Mouse (Mus musculus): ENCODE data around the gene Atp8a2. TPM values are rescaled to one million over a fixed set of nuclear protein-coding genes. Genes with fewer than 3 reads are reported as not detected.

Atp8a2 gene
- polyA plus RNA-seq, 1 experiment from 2014 or later, result 10.3 TPM

DNA sequence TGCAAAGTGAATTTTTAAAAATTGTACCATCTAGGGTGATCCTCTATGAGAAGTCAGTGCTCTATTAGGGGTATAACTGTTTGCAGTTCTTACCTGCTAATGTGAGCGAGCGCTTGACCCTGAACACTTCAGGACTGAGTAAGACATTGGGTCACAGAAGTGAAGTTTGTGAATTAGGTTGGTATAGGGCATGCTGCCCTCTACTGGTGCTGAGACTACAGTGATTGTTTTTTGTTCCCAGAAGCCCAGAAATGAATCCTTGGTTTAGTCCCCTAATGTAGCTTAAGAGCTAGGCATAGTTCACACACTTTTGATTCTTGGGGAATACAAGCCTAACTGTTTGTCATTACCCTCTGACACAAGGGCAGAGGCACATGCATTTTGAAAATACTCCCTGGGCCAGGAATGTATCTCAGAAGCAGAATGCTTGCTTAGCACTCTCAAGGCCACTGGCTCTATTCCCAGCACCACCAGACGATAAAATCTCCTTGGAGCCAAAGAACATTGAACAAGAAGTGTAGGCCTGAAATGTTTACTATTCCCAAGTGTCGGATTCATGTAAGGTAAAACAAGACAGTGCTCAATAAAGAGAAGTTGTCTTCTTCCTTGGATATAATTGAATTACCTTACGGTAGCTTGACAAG lies 592.9 kb downstream of the Atp8a2 start:
- WGBS, result 67% methylated on average over 5 of the region's 5 CpGs
- no peaks in the 10 kb centered on the region for H3K36me3 ChIP-seq (ENCODE audit: control insufficient read depth, insufficient read depth, low read length)
- ATAC-seq (ENCODE audit: low FRiP score), result no peak
- peak; percentile 39 for DNase-seq (ENCODE audit: low spot score)
- H3K4me1 ChIP-seq (replicated peaks; ENCODE audit: control insufficient read depth, insufficient read depth, low read length), result no peaks in the 10 kb centered on the region
- H3K4me3 ChIP-seq (ENCODE audit: low read depth, low read length), result no peak overlapping the region
- no peak overlapping the region for H3K9ac ChIP-seq (ENCODE audit: low read depth, low read length)
- H3K27me3 ChIP-seq (ENCODE audit: control insufficient read depth, insufficient read depth, low read length), result no peaks in the 10 kb centered on the region
- H3K4me2 ChIP-seq (replicated peaks; ENCODE audit: low read depth, low read length), result no peak overlapping the region
- H3K9me3 ChIP-seq (ENCODE audit: control insufficient read depth, low read length), result no peaks in the 10 kb centered on the region
- no peak overlapping the region for H3K27ac ChIP-seq (ENCODE audit: low read depth, low read length)

DNA sequence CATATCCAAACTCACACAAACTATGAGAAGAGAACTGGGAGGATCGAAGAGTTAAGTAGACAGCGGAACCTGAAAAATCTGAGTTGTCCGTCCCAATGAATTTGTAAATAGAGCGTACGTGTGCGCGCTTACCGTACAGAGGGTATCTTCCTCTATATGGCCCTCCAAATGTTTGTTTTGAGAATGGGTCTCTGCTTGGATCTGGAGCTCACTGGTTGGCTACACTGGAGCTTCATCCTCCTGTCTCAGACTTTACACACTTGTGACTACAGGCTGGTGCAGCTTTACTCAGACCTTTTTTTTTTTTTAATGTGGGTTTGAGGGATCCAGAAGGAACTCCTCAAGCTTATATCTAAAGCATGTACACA lies 598.7 kb downstream of the Atp8a2 start:
- H3K9ac ChIP-seq (ENCODE audit: low read depth, low read length), result peak overlapping the region; percentile 76
- peak overlapping the region; percentile 89 for H3K4me3 ChIP-seq (ENCODE audit: low read depth, low read length)
- H3K4me1 ChIP-seq (replicated peaks; ENCODE audit: control insufficient read depth, insufficient read depth, low read length), result 0 out of 2 replicates have a peak, but pooled peaks cover 2% of the 10 kb centered on the region
- no peaks in the 10 kb centered on the region for H3K9me3 ChIP-seq (ENCODE audit: control insufficient read depth, low read length)
- no peaks in the 10 kb centered on the region for H3K27me3 ChIP-seq (ENCODE audit: control insufficient read depth, insufficient read depth, low read length)
- peak; percentile 67 for ATAC-seq (ENCODE audit: low FRiP score)
- no peaks in the 10 kb centered on the region for H3K36me3 ChIP-seq (ENCODE audit: control insufficient read depth, insufficient read depth, low read length)
- 5% methylated on average over 8 of the region's 8 CpGs for WGBS
- H3K27ac ChIP-seq (ENCODE audit: low read depth, low read length), result no peak overlapping the region
- peak overlapping the region; percentile 37 for H3K4me2 ChIP-seq (replicated peaks; ENCODE audit: low read depth, low read length)
- DNase-seq (ENCODE audit: low spot score), result no peak

DNA sequence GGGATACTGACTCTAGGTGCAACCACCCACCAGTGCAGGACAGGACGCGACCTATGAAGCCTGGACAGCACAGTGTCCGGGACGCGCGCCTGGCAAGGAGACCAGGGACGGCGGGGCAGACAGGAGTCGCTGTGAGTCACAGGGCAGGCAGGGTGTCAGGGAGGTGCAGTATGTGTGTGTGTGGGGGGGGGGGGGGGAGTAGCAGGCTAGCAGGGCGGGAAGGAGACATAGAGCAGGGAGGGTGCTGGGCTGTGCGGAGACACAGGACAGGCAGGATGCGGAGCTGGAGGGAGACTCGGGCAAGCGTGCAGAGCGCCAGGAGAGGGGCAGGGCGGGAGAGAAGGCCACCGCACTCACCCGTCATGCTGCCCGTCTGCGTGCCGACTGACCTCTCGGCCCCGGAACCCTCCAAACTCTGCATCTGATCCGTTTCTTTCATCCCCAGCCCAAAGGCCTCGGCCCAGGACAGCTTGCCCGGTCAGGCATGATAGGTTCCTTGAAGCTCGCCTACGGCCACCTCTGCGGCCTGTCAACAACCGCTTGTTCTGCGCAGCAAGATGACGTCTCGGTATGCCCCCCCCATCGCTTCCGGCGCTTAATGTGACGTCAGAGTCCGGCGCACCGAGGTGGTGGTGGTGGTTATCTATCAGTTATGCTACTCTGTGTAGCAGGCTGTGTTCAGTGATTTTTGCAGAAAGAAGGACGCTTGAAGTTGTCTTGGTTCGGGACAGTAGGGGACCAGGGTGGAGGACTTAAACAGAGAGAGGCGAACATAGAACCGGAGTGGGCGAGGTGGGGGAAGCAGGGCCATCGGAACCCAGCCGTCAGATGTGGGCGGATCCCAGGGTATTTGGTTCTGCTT lies 599.4 kb downstream of the Atp8a2 start, which contains the start of gene Cdadc1:
Cdadc1 (minus strand) TSS at position 562 of the 862 bp plus-strand sequence.
- Histone ChIP-seq H3K4me2 (replicated peaks; ENCODE audit: low read depth, low read length) (peak within 1 kb of the TSS; percentile 96), H3K4me3 (ENCODE audit: low read depth, low read length) (peak within 1 kb of the TSS; percentile 89), H3K4me1 (replicated peaks; ENCODE audit: control insufficient read depth, insufficient read depth, low read length) (0 out of 2 replicates have a peak, but pooled peaks cover 2% of the 10 kb centered on the region), H3K9ac (ENCODE audit: low read depth, low read length) (peak within 1 kb of the TSS; percentile 76), H3K27me3 (ENCODE audit: control insufficient read depth, insufficient read depth, low read length) (no peaks in the 10 kb centered on the region), H3K27ac (ENCODE audit: low read depth, low read length) (peak within 1 kb of the TSS; percentile 51), H3K9me3 (ENCODE audit: control insufficient read depth, low read length) (no peaks in the 10 kb centered on the region), H3K36me3 (ENCODE audit: control insufficient read depth, insufficient read depth, low read length) (no peaks in the 10 kb centered on the region)
- peak; percentile 91 for ATAC-seq (ENCODE audit: low FRiP score)
- peak; percentile 98 for DNase-seq (ENCODE audit: low spot score)
- under 1% methylated on average over 46 of the region's 48 CpGs for WGBS

DNA sequence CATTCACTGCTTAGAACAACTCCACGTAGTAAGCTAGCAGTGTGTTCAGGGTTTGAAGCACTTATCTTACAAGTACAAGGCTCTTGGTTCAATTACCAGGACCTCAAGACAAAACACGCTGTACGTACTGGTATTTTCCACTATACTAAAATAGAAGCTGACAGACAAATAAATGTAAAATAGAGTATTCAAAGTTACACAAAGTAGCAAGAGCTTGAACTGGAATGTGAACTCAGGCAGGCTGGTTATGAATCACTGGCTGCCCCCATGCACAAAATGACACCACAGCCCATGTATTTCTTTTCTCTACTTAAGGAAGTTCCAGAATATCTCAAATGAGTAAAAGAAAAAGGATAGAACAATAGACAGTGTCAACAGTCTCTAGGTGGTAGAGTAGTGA lies 602.0 kb downstream of the Atp8a2 start:
- 96% methylated on average over 3 of the region's 3 CpGs for WGBS
- 0 out of 2 replicates have a peak, but pooled peaks cover 2% of the 10 kb centered on the region for H3K4me1 ChIP-seq (replicated peaks; ENCODE audit: control insufficient read depth, insufficient read depth, low read length)
- ATAC-seq (ENCODE audit: low FRiP score) (no peak), DNase-seq (ENCODE audit: low spot score) (no peak)
- no peaks in the 10 kb centered on the region for H3K27me3 ChIP-seq (ENCODE audit: control insufficient read depth, insufficient read depth, low read length)
- no peak overlapping the region for H3K9ac ChIP-seq (ENCODE audit: low read depth, low read length)
- H3K4me2 ChIP-seq (replicated peaks; ENCODE audit: low read depth, low read length), result no peak overlapping the region
- H3K27ac ChIP-seq (ENCODE audit: low read depth, low read length), result no peak overlapping the region
- H3K9me3 ChIP-seq (ENCODE audit: control insufficient read depth, low read length), result no peaks in the 10 kb centered on the region
- H3K36me3 ChIP-seq (ENCODE audit: control insufficient read depth, insufficient read depth, low read length), result no peaks in the 10 kb centered on the region
- H3K4me3 ChIP-seq (ENCODE audit: low read depth, low read length), result no peak overlapping the region

DNA sequence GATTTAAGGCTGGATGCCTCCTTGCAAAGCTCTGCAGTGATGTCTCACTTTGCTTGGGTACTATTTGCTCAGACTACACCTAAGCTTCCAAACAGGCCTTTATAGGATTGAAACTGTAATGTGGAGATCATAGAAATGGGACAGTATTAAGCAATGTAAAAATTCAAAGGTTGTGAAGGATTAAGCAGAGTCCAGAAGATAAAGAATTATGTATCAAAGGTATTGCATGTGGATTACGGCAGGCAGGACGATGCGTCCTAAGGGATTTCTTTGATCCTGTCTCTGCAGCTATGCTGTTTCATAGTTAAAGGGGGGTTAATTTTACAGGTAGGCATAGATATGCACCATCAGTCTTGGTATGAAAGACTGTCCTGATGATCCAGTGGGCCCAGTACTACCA lies 604.4 kb downstream of the Atp8a2 start:
- Histone ChIP-seq H3K36me3 (ENCODE audit: control insufficient read depth, insufficient read depth, low read length) (0 out of 2 replicates have a peak, but pooled peaks cover 5% of the 10 kb centered on the region), H3K27me3 (ENCODE audit: control insufficient read depth, insufficient read depth, low read length) (no peaks in the 10 kb centered on the region), H3K9me3 (ENCODE audit: control insufficient read depth, low read length) (no peaks in the 10 kb centered on the region), H3K4me1 (replicated peaks; ENCODE audit: control insufficient read depth, insufficient read depth, low read length) (0 out of 2 replicates have a peak, but pooled peaks cover 2% of the 10 kb centered on the region), H3K4me2 (replicated peaks; ENCODE audit: low read depth, low read length) (no peak overlapping the region), H3K9ac (ENCODE audit: low read depth, low read length) (no peak overlapping the region), H3K27ac (ENCODE audit: low read depth, low read length) (no peak overlapping the region), H3K4me3 (ENCODE audit: low read depth, low read length) (no peak overlapping the region)
- DNase-seq (ENCODE audit: low spot score), result no peak
- no peak for ATAC-seq (ENCODE audit: low FRiP score)
- WGBS, result 97% methylated on average over 3 of the region's 3 CpGs

DNA sequence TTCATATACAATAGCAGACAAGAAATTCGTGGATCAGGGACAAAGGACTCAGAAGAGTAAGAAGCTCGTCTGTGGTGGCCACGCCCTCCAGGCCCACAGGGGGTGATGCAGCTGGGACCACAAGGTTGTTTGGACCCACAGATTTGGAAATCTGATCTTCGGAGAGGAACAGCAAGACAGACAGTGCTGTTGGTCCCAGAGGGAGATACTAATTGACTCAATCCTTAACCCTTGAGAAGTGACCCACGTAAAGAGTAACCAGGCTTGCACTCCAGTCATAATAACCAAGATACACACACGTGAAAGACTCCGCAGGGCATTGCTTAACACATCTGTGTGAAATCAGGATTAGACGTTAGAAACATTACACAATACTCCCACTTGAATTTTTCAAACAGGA lies 605.1 kb downstream of the Atp8a2 start:
- ATAC-seq (ENCODE audit: low FRiP score), result no peak
- Histone ChIP-seq H3K9ac (ENCODE audit: low read depth, low read length) (no peak overlapping the region), H3K27me3 (ENCODE audit: control insufficient read depth, insufficient read depth, low read length) (no peaks in the 10 kb centered on the region), H3K4me1 (replicated peaks; ENCODE audit: control insufficient read depth, insufficient read depth, low read length) (no peaks in the 10 kb centered on the region), H3K4me2 (replicated peaks; ENCODE audit: low read depth, low read length) (no peak overlapping the region), H3K4me3 (ENCODE audit: low read depth, low read length) (no peak overlapping the region), H3K27ac (ENCODE audit: low read depth, low read length) (no peak overlapping the region), H3K36me3 (ENCODE audit: control insufficient read depth, insufficient read depth, low read length) (0 out of 2 replicates have a peak, but pooled peaks cover 5% of the 10 kb centered on the region), H3K9me3 (ENCODE audit: control insufficient read depth, low read length) (no peaks in the 10 kb centered on the region)
- 66% methylated on average over 8 of the region's 8 CpGs for WGBS
- DNase-seq (ENCODE audit: low spot score), result no peak

DNA sequence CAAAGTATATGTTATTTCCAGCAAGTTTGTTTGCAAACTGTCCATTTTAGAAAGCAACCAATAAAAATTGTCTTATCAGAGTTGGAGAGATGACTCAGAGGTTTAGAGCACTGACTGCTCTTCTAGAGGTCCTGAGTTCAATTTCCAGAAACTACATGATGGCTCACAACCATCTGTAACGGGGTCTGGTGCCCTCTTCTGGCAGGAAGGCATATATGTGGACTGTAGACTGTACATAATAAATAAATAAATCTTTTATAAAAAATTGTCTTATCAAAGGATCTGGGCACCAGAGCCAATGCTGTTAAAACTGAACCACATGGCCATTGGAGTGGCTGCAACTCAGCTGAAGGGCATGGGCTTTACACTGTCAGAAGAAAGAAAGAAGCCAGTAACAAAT lies 606.4 kb downstream of the Atp8a2 start:
- Histone ChIP-seq H3K4me3 (ENCODE audit: low read depth, low read length) (no peak overlapping the region), H3K36me3 (ENCODE audit: control insufficient read depth, insufficient read depth, low read length) (peaks cover 5% of the 10 kb centered on the region; the same call in 1 of the 2 replicates), H3K4me2 (replicated peaks; ENCODE audit: low read depth, low read length) (no peak overlapping the region), H3K9ac (ENCODE audit: low read depth, low read length) (no peak overlapping the region), H3K27me3 (ENCODE audit: control insufficient read depth, insufficient read depth, low read length) (no peaks in the 10 kb centered on the region), H3K9me3 (ENCODE audit: control insufficient read depth, low read length) (no peaks in the 10 kb centered on the region), H3K27ac (ENCODE audit: low read depth, low read length) (no peak overlapping the region), H3K4me1 (replicated peaks; ENCODE audit: control insufficient read depth, insufficient read depth, low read length) (no peaks in the 10 kb centered on the region)
- no peak for DNase-seq (ENCODE audit: low spot score)
- 74% methylated on average over 1 of the region's 1 CpGs for WGBS
- no peak for ATAC-seq (ENCODE audit: low FRiP score)
